Mouse (Mus musculus): ENCODE results near the gene Gm21953.
"Not testable (repeated sequence)": the region's sequence is repeated elsewhere in the genome, so short reads cannot be mapped to it uniquely, and the experiment has no call there.

Gm21953 gene

GRCm38 (mm10) chr4:42293967-42294366, at the start of gene Gm21953:
Gm21953 (plus strand) TSS chr4:42294267.
- not testable (repeated sequence) for DNase-seq (ENCODE audit: low read depth in 2 of 2, low spot score in 2 of 2)

- DNase-seq (ENCODE audit: low read depth in 2 of 2, low spot score in 2 of 2), result not testable (repeated sequence)
These were observed 38.6 kb upstream of the Gm21953 start, which contains the start of gene Ccl21b for GRCm38 (mm10) chr4:42255467-42255866. Ccl21b (plus strand) TSS chr4:42255767.

- not testable (repeated sequence) for DNase-seq (ENCODE audit: low read depth in 2 of 2, low spot score in 2 of 2)
These were observed 24.0 kb downstream of the Gm21953 start, which contains the start of gene Fam205a3 for GRCm38 (mm10) chr4:42318034-42318433. Fam205a3 (plus strand) TSS chr4:42318334.
